8 mouse cellular contexts compared by ENCODE assay signal in the genomic region with DNA sequence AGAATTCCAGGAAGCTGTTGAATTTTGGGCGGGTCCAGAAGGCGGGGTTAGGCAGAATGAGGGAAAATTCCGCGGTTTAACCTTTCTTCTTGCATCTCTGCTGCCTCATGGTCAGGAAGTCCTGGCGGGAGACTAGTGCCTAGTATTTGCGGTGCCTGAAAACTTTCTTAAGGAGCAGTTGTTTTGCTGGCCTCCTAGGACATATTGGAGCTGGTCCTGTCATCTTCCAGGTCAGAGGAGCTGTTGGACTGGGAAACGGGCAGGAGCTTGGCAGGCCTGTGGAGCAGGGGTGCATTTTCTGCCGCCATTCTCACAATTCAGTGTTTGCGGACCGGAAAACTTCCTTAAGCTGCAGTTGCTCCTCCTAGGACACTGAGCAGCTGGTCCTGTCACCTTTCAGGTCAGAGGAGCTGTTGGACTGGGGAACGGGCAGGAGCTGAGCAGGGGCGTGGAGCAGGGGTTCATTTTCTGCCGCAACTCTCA. TPM values are rescaled to one million over a fixed set of nuclear protein-coding genes. Genes with fewer than 3 reads are reported as not detected.
DNase-seq lines count a peak whose midpoint lies in the region; ATAC-seq and TF ChIP-seq lines count a peak whose summit lies in the region.

No protein-coding gene starts in this region.

- no peak for TF ChIP-seq CTCF in intestine, postnatal 0 days (IDR thresholded peaks at IDR 0.05; ENCODE audit: low read depth)

- no peaks in the 10 kb centered on the region for H3K27me3 ChIP-seq in kidney, embryonic 15.5 days
- H3K27me3 ChIP-seq in intestine, postnatal 0 days (replicated peaks; ENCODE audit: control insufficient read depth, insufficient read depth, low read length), result no peaks in the 10 kb centered on the region
- no peaks in the 10 kb centered on the region for H3K27me3 ChIP-seq in neural tube, embryonic 11.5 days (ENCODE audit: control insufficient read depth, insufficient read depth, low read length)

- DNase-seq in kidney, adult 11 months, result no peak
- DNase-seq in embryo, embryonic 9.5 days (ENCODE audit: extremely low spot score), result peak; percentile 61
- DNase-seq in neural tube, embryonic 11.5 days (ENCODE audit: low spot score), result no peak
- no peak for DNase-seq in thymus, postnatal 4 days
- no peak for DNase-seq in right cerebral cortex, postnatal 25 days

- H3K4me3 ChIP-seq in kidney, embryonic 15.5 days (replicated peaks), result peak overlapping the region; percentile 37
- H3K4me3 ChIP-seq in intestine, postnatal 0 days (ENCODE audit: low read depth, low read length), result peak overlapping the region; percentile 10; the same call in 1 of the 2 replicates
- no peak overlapping the region for H3K4me3 ChIP-seq in neural tube, embryonic 11.5 days (ENCODE audit: low read depth, low read length)

- H3K4me1 ChIP-seq in kidney, embryonic 15.5 days, result no peaks in the 10 kb centered on the region
- no peaks in the 10 kb centered on the region for H3K4me1 ChIP-seq in intestine, postnatal 0 days (replicated peaks; ENCODE audit: control insufficient read depth, insufficient read depth, low read length)
- H3K4me1 ChIP-seq in neural tube, embryonic 11.5 days (ENCODE audit: control insufficient read depth, insufficient read depth, low read length), result no peaks in the 10 kb centered on the region

- peak overlapping the region; percentile 50 for H3K4me2 ChIP-seq in kidney, embryonic 15.5 days
- peak overlapping the region; percentile 44 for H3K4me2 ChIP-seq in intestine, postnatal 0 days (replicated peaks; ENCODE audit: low read depth)
- H3K4me2 ChIP-seq in neural tube, embryonic 11.5 days (ENCODE audit: low read depth), result peak overlapping the region; percentile 4; the same call in 1 of the 2 replicates

- no peak overlapping the region for H3K9ac ChIP-seq in kidney, embryonic 15.5 days
- no peak overlapping the region for H3K9ac ChIP-seq in intestine, postnatal 0 days (ENCODE audit: low read depth, low read length)
- no peak overlapping the region for H3K9ac ChIP-seq in neural tube, embryonic 11.5 days (ENCODE audit: low read length)

- peaks cover 3% of the 10 kb centered on the region; the same call in 1 of the 2 replicates for H3K9me3 ChIP-seq in kidney, embryonic 15.5 days (replicated peaks)
- 0 out of 2 replicates have a peak, but pooled peaks cover 4% of the 10 kb centered on the region for H3K9me3 ChIP-seq in intestine, postnatal 0 days (ENCODE audit: control insufficient read depth)
- 0 out of 2 replicates have a peak, but pooled peaks cover 3% of the 10 kb centered on the region for H3K9me3 ChIP-seq in neural tube, embryonic 11.5 days (ENCODE audit: control insufficient read depth, low read length)

- 39% methylated on average over 13 of the region's 13 CpGs for WGBS in kidney, embryonic 15.5 days
- 33% methylated on average over 13 of the region's 13 CpGs for WGBS in intestine, postnatal 0 days
- 47% methylated on average over 13 of the region's 13 CpGs for WGBS in neural tube, embryonic 11.5 days

- no peak overlapping the region for H3K27ac ChIP-seq in kidney, embryonic 15.5 days
- H3K27ac ChIP-seq in intestine, postnatal 0 days (ENCODE audit: low read depth, low read length), result no peak overlapping the region
- H3K27ac ChIP-seq in neural tube, embryonic 11.5 days (ENCODE audit: low read depth, low read length), result no peak overlapping the region

- ATAC-seq in kidney, embryonic 15.5 days (replicated peaks; ENCODE audit: low FRiP score), result peak; percentile 56; the same call in 1 of the 2 replicates
- no peak for ATAC-seq in intestine, postnatal 0 days
- no peak for ATAC-seq in neural tube, embryonic 11.5 days (ENCODE audit: insufficient read depth, low FRiP score, low TSS enrichment)
- no peak for ATAC-seq in frontal cortex, adult (ENCODE audit: low TSS enrichment)

- no peaks in the 10 kb centered on the region for H3K36me3 ChIP-seq in kidney, embryonic 15.5 days
- no peaks in the 10 kb centered on the region for H3K36me3 ChIP-seq in intestine, postnatal 0 days (ENCODE audit: control insufficient read depth, insufficient read depth)
- peaks cover 2% of the 10 kb centered on the region; the same call in 1 of the 2 replicates for H3K36me3 ChIP-seq in neural tube, embryonic 11.5 days (ENCODE audit: control insufficient read depth, insufficient read depth, low read length)

RNA-seq across cellular contexts. Expression of a gene that starts 43.1 kb away (rescaled TPM):
- polyA plus RNA-seq in kidney, embryonic 15.5 days (2015; fragmentation: Nextera tagmentation; extraction: Ambion mirVana), result 7.7 and 8.0 TPM in 2 replicates
- 1.7 and 2.0 TPM in 2 replicates for polyA plus RNA-seq in intestine, postnatal 0 days (2015; fragmentation: Nextera tagmentation; extraction: Ambion mirVana)
- 6.1 and 7.1 TPM in 2 replicates for polyA plus RNA-seq in neural tube, embryonic 11.5 days (2014; fragmentation: Nextera tagmentation; extraction: Ambion mirVana)
